Mouse (Mus musculus): ENCODE data around the gene Ddx1.

DNA sequence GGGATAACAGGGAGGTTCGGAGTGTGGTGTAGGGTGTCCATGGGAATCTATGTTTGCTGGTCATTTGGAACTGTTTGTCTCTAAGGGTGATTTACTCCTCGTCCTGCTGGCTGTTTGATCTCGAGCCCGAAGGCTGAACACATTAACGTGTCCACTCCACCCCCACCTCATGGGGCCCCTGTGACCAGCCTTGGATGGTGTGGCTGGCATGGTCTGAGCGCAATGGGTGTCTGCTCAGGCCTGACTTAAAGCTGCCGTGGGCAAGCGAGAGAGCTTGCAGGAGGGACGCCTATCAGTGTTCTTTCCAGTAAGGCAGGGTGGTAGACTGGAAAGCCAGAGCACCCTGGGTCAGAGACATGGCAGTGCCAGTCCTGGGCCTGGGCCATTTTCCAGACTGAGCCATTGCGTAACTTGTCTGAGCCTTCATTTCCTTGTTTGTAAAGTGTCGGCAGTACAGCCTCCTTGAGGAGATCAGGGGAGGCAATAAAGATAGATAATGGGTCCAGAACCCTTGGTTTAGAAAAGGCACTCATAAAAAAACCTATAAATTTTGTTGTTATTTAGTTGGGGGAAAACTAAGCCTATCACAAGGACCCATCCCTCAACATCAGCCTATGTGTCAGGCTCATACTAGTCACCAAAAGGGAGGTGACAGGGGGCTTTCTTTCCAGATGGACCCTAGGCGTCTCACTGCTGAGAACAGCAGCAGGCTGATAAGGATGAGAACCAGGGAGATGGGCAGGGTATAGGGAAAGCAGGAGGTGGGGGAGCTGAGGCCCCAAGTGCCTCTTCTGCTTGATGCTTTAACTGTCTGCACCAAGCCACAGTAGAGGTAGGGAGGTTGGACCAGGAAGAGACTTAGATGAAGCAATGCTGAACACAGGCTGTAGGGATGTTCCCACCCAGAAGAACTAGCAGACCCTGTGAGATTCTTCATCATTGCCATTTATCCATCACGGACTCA, 49.4 kb downstream of the Ddx1 start:
- TF ChIP-seq CTCF (IDR thresholded peaks at IDR 0.05) (no peak), POLR2A (IDR thresholded peaks at IDR 0.05; ENCODE audit: insufficient read depth, low read depth, low read length) (no peak)
